Mouse (Mus musculus) neural tube, embryonic 13.5 days (tissue): Measurements from ENCODE around the gene Glp1r. TPM values are rescaled to one million over a fixed set of nuclear protein-coding genes. Genes with fewer than 3 reads are reported as not detected.

Source experiments
- ATAC-seq: fragments of 200-750 bp; cut with Nextera tagmentation; 2 replicates; pipeline ENCODE4 v1.8.0; 2017; ENCODE audit warnings: low read depth, mild to moderate bottlenecking, moderate TSS enrichment, moderate library complexity
- H3K27ac ChIP-seq: fragments of 300-500 bp; sonication (generic); replicated peaks from 2 replicates; pipeline ENCODE4 v1.5.1; 2015; ENCODE audit warnings: moderate library complexity, mild to moderate bottlenecking, inconsistent platforms
- H3K27me3 ChIP-seq: fragments of 300-500 bp; sonication (generic); 2 replicates; pipeline ENCODE4 v1.6.1; 2015; ENCODE audit warnings: mild to moderate bottlenecking, inconsistent platforms
- H3K36me3 ChIP-seq: fragments of 300-500 bp; sonication (generic); 2 replicates; pipeline ENCODE4 v1.6.1; 2015; ENCODE audit warnings: mild to moderate bottlenecking, inconsistent platforms
- H3K4me1 ChIP-seq: fragments of 300-500 bp; sonication (generic); replicated peaks from 2 replicates; pipeline ENCODE4 v1.6.1; 2015; ENCODE audit warnings: inconsistent platforms
- H3K4me2 ChIP-seq: fragments of 300-500 bp; sonication (generic); 2 replicates; pipeline ENCODE4 v1.6.1; 2015; ENCODE audit warnings: inconsistent platforms, mild to moderate bottlenecking, moderate library complexity
- H3K4me3 ChIP-seq: fragments of 300-500 bp; sonication (generic); 2 replicates; pipeline ENCODE4 v1.5.1; 2015; ENCODE audit warnings: mild to moderate bottlenecking, inconsistent platforms
- H3K9ac ChIP-seq: fragments of 300-500 bp; sonication (generic); 2 replicates; pipeline ENCODE4 v1.6.1; 2015; ENCODE audit warnings: moderate library complexity, mild to moderate bottlenecking, inconsistent platforms
- H3K9me3 ChIP-seq: fragments of 300-500 bp; sonication (generic); 2 replicates; pipeline ENCODE4 v1.6.1; 2016; ENCODE audit warnings: inconsistent platforms
- WGBS: fragments of 180-500 bp; shearing (Covaris S2); methylation state at CpG from one replicate; pipeline ENCODE4 v1.1.7; 2015; 5-methylcytosine and 5-hydroxymethylcytosine counted together
- microRNA-seq: library from miRNA; unstranded; fragments of <30 nt; microRNA quantifications from one replicate; pipeline ENCODE4, GENCODE M21; 2016
- polyA plus RNA-seq: library from polyadenylated mRNA; unstranded; fragments of >200 nt; fragmentation: Nextera tagmentation; extraction: Ambion mirVana; gene quantifications from 2 replicates; pipeline ENCODE4 v1.2.1, GENCODE M21; 2015

Glp1r gene
- polyA plus RNA-seq, 1 experiment from 2014 or later: 0.53 TPM

DNA sequence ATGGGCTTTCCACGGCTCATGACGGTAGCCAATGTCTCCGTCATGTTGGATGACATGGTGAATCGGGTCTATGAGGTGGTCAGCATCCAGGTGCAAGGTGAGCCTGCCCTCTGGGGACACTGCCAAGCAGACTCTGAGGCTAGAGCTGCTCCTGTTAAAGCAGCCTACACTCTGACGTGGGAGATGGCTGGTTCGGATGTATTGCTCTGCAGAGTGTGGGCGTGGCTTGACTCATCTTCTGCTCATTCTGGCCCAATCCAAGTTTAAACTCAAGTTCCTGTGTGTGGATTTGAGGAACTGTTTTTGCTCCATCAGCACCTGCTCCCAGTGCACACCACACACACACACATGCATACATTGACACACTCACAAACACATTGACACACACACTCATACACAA is 70.3 kb downstream of the Glp1r start:
- Histone ChIP-seq H3K27ac (no peak overlapping the region), H3K4me2 (no peak overlapping the region), H3K27me3 (no peaks in the 10 kb centered on the region), H3K36me3 (no peaks in the 10 kb centered on the region), H3K4me1 (no peaks in the 10 kb centered on the region), H3K9ac (no peak overlapping the region), H3K9me3 (no peaks in the 10 kb centered on the region), H3K4me3 (no peak overlapping the region)
- 85% methylated on average over 7 of the region's 7 CpGs for WGBS
- no peak for ATAC-seq

DNA sequence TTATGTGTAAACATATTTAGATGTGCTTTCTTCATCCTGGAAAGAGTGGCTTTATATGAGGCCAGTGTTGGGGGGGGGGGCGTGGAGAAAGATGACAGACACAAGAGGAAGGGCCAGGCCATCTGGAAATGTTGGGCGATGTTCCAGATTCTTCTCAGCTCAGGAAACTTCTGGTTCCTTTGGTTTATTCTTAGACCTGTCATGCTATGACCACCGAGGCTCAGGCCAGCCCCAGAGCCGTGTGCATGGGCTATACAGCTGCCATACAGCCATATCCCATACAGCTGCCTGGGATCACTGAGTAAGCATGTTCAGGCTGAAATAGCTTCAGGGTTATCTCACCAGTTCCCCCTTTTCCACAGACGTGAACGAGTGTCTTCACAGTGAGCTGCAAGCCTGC is 71.7 kb downstream of the Glp1r start:
- no peak overlapping the region for H3K4me3 ChIP-seq
- no peak overlapping the region for H3K4me2 ChIP-seq
- no peaks in the 10 kb centered on the region for H3K27me3 ChIP-seq
- H3K27ac ChIP-seq: no peak overlapping the region
- no peaks in the 10 kb centered on the region for H3K9me3 ChIP-seq
- no peaks in the 10 kb centered on the region for H3K36me3 ChIP-seq
- H3K4me1 ChIP-seq: no peaks in the 10 kb centered on the region
- WGBS: 76% methylated on average over 6 of the region's 6 CpGs
- no peak overlapping the region for H3K9ac ChIP-seq
- no peak for ATAC-seq

DNA sequence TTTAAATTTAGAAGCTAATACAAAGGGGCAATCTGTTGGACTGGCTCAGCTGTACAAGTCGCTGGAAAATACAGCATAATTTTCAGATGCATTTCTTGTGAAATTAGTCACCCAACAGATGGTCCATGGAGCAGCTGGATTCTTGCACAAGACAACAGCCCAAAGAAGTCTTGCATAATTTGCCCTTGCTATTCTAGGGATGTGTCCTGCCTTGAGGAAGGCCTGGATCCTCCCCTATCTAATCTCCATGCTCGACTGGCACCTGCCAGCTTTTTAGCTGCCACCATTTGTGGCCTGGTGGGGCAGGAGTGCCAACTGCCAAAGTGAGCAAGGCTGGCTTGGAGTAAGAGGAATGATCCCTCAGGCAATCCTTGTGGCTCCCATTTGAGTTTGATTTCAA is 75.7 kb downstream of the Glp1r start:
- Histone ChIP-seq H3K4me3 (no peak overlapping the region), H3K27ac (no peak overlapping the region), H3K9me3 (no peaks in the 10 kb centered on the region), H3K4me1 (no peaks in the 10 kb centered on the region), H3K4me2 (no peak overlapping the region), H3K27me3 (no peaks in the 10 kb centered on the region), H3K36me3 (no peaks in the 10 kb centered on the region), H3K9ac (no peak overlapping the region)
- WGBS: 73% methylated on average over 2 of the region's 2 CpGs
- no peak for ATAC-seq

DNA sequence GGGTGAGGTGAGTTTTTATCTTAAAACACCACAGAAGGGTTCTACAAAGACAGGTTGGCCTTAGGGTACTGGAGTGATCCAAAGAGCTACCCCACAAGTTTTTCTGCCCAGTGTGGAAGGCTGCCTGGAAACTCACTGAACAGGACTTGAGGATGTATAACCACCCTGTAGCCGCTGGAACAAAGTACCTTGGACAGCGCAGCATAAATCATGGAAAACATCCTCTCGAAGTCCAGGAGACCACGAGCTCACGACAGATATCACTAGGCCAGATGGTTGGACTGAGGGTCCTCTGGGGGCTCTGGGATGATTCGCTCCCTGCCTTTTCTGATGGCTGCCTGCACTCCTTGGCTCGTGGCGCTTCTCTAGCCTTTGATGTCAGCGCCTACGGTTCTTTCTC is 76.9 kb downstream of the Glp1r start:
- WGBS: 69% methylated on average over 10 of the region's 10 CpGs
- Histone ChIP-seq H3K9ac (no peak overlapping the region), H3K9me3 (no peaks in the 10 kb centered on the region)

DNA sequence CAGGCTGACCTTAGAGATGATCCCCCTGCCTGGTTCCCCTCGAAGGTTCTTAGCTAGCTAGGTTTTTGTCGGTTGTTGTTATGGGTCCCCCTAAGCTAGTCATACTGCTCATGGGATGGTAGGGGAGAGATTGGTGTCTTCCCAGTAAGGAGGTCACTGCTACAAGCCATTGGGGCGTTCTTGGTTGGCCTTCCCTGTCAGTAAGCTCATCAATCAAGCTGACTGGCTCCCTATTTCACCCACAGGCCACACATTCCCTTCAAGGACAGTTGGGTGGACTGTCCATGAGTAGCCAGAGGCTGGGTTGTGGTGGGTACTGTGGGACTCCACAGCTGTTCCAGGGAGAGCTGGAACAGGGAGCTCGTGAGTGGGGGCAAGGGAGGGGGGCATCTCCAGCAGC is 81.9 kb downstream of the Glp1r start:
- no peaks in the 10 kb centered on the region for H3K9me3 ChIP-seq
- H3K4me3 ChIP-seq: no peak overlapping the region
- WGBS: 69% methylated on average over 4 of the region's 4 CpGs
- no peak overlapping the region for H3K27ac ChIP-seq
- no peak overlapping the region for H3K4me2 ChIP-seq
- no peak overlapping the region for H3K9ac ChIP-seq
- ATAC-seq: no peak
- H3K4me1 ChIP-seq: no peaks in the 10 kb centered on the region
- no peaks in the 10 kb centered on the region for H3K27me3 ChIP-seq
- H3K36me3 ChIP-seq: no peaks in the 10 kb centered on the region

More for the DNA sequence above, 76.9 kb downstream of the Glp1r start:
- Histone ChIP-seq H3K4me3 (no peak overlapping the region), H3K4me2 (no peak overlapping the region), H3K36me3 (no peaks in the 10 kb centered on the region), H3K4me1 (no peaks in the 10 kb centered on the region), H3K27ac (no peak overlapping the region), H3K27me3 (no peaks in the 10 kb centered on the region)
- ATAC-seq: no peak

DNA sequence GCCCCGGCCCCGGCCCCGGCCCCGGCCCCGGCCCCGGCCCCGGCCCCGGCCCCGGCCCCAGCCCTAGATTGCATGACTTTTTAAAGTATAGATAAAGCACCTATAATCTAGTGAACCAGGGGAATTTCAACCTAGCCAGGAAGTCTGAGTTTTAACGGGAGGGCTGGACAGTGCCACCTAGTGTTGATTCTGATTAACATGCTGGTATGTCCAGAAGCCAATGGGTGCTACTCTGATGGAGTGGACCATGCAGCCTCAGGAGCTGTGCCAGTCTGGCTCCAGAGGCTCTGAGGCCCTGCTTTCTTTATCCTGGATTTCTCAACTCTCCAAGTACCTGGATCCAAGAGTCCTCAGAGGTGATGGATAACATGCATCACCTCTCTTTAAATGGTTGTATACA is 88.6 kb downstream of the Glp1r start:
- WGBS: 76% methylated on average over 10 of the region's 10 CpGs
- Histone ChIP-seq H3K4me3 (no peak overlapping the region), H3K27ac (no peak overlapping the region), H3K4me2 (no peak overlapping the region), H3K9ac (no peak overlapping the region), H3K27me3 (no peaks in the 10 kb centered on the region), H3K36me3 (no peaks in the 10 kb centered on the region), H3K4me1 (no peaks in the 10 kb centered on the region), H3K9me3 (no peaks in the 10 kb centered on the region)
- ATAC-seq: no peak

Small RNAs within 50 kb of the gene (microRNA-seq; reads per million reads assigned to microRNA genes)
- not detected for gene Gm24026

Other genes starting within 250 kb of the Glp1r start
- gene Umodl1, start 52.8 kb downstream of the Glp1r start, polyA plus RNA-seq: 0.48 TPM in 1 of 2 replicates, not detected in the other
- gene Abcg1, start 155.9 kb downstream of the Glp1r start, polyA plus RNA-seq: 16.5 and 16.7 TPM in 2 replicates
- 2.8 and 3.0 TPM in 2 replicates for gene Tff3, start 227.8 kb downstream of the Glp1r start, polyA plus RNA-seq
- not detected in 2 replicates for gene Tff2, start 242.5 kb downstream of the Glp1r start, polyA plus RNA-seq